Mouse (Mus musculus): Measurements from ENCODE around the gene Atraid. TPM values are rescaled to one million over a fixed set of nuclear protein-coding genes. Genes with fewer than 3 reads are reported as not detected.
A peak's percentile ranks its signal among the peaks of the same experiment; 100 is the strongest.
"Not testable (repeated sequence)": the region's sequence is repeated elsewhere in the genome, so short reads cannot be mapped to it uniquely, and the experiment has no call there.

Atraid gene
- total RNA-seq (2021), result 10 to 100 TPM; 72.4 to 77.2 TPM

DNA sequence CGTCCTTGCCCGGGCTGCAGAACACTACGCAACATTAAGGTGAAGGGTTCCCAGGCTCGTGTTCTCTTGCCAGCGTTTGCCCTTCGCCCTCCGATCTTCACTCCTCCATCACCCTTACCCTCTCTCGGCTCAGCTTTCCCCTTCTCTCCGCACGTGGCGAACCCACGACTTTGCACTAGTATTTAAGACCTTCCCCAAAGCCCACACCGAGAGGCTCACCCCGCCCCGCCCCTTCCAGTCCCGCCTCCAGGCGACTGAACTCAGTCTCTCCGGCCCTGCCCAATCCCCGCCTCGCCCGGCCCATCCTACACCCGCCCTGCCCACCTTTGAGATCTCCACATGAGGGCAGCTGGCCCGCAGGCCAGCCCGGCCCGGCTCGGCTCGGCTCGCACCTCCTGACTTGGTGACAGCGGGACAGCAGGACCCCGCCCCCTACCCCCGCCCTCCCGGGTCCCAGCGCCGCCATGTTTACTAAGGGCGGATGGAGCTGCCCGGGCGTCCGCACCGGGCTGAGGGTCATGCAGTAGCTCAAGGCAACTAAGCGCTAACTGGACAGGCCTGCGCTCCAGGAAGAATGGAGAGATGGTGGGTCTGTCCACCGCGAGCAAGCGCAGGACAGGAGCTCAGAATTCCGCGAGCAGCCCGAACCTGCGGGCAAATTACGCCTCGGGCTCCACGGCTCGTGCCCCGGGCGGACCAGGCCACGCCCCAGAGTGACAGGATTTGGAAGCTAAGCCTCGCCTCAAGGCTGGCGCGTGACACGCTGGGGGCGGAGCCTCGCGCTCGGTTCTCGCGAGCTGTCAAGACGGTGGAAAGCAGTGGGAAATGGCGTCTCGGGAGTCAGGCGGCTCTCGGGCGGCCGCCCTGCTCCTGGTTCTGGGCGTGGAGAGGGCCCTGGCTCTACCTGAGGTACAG lies at the start of gene Atraid:
Atraid (plus strand) TSS at position 465 of the 915 bp plus-strand sequence.
- peak; percentile 97 to 99 for DNase-seq (ENCODE audit: extremely low spot score in 1 of 2, low spot score in 2 of 2)
- intact Hi-C loops (cut with DNase I), result no loop called here

GRCm38 (mm10) chr5:30999324-30999723 lies 48.8 kb upstream of the Atraid start:
- no peak for DNase-seq (ENCODE audit: extremely low spot score in 1 of 2, low spot score in 2 of 2)
- intact Hi-C loops (cut with DNase I), result no loop called here

- no peak for DNase-seq (ENCODE audit: extremely low spot score in 1 of 2, low spot score in 2 of 2)
- intact Hi-C loops (cut with DNase I), result loop anchor here (5.0 kb wide), 2 partner anchors 68 to 188 kb away; partner anchors contain the start of gene Mapre3
Observed at GRCm38 (mm10) chr5:31000122-31000521, 48.0 kb upstream of the Atraid start.

- intact Hi-C loops (cut with DNase I), result loop anchor here (5.0 kb wide), 2 partner anchors 69 to 189 kb away; partner anchors contain the start of gene Mapre3
- no peak for DNase-seq (ENCODE audit: extremely low spot score in 1 of 2, low spot score in 2 of 2)
Observed at GRCm38 (mm10) chr5:31000993-31001392, 47.1 kb upstream of the Atraid start.

DNA sequence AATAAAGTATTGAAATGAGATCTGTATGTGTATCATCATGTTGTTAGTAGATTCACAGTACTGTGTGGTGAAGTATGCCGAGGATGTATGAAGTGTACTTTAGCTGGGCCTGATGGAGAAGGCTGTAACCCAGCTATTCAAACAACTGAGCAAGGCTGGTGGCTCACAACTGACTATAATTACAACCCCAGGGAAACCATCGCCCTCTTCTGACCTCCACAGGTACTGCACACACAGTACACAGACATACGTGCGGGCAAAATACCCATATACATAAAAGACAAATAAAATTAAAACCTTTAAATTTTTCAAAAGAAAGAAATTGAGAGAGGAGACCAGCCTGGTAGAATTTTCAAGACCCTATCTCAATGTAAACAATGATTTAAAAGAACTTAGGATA lies 46.6 kb upstream of the Atraid start:
- intact Hi-C loops (cut with DNase I), result loop anchor here (5.0 kb wide), 2 partner anchors 69 to 189 kb away; partner anchors contain the start of gene Mapre3
- no peak for DNase-seq (ENCODE audit: extremely low spot score in 1 of 2, low spot score in 2 of 2)

DNA sequence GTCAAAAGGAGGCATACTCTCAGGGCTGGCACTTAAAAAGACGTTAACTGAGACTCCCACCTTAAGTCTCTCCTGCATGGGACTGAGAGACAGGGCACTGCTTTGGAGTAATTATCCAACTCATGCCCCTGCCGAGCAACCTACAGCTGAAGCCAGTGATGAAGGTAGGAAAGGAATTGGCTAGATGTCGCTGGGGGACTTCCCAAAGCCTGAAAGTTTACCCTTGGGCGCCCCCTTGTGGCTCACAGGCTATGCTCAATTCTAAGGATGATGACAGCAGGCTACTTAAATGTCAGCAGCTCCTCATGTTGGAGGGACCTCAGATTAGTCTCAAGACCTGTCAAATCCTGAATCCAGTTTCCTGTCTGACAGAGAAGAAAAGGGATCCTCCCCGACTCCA lies 43.9 kb upstream of the Atraid start:
- peak; percentile 84 to 88 for DNase-seq (ENCODE audit: extremely low spot score in 1 of 2, low spot score in 2 of 2)
- intact Hi-C loops (cut with DNase I), result loop anchor here (5.0 kb wide), 2 partner anchors 72 to 192 kb away; partner anchors contain the start of gene Mapre3

DNA sequence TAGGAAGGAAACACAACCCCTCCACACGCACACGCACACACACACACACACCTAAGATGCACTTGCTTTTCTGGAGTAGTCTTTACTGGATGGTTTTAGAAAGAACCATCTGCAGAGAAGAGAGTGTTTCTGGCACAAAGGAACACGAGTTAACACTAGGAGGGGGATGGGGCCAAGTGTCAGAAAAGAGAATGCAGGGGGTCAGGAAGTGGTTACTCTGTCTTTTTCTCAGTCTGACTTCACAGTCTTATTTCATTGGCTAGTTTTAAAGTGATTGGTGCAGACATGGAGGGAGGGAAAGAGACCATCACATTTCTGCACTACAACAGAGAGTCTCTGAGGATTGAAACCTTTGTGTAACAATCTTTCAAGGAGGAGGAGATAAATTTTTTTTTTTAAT lies 35.4 kb upstream of the Atraid start:
- no peak for DNase-seq (ENCODE audit: extremely low spot score in 1 of 2, low spot score in 2 of 2)
- intact Hi-C loops (cut with DNase I), result no loop called here

- intact Hi-C loops (cut with DNase I), result no loop called here
- no peak for DNase-seq (ENCODE audit: extremely low spot score in 1 of 2, low spot score in 2 of 2)
Observed at GRCm38 (mm10) chr5:31015913-31016312, 32.2 kb upstream of the Atraid start.

DNA sequence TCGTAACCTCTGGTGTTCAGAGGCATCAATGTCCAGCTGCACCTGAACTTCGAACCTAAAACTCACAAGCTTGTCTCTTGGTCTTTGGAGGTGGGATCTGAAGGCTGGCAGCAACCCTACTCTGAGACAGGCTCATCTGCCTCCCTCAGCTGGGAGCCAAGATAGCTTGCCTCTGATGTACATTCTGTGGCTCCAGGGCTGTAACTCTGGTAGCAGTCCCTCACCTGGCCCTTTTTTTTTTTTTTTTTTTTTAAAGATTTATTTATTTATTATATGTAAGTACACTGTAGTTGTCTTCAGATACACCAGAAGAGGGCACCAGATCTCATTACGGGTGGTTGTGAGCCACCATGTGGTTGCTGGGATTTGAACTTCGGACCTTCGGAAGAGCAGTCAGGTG lies 26.3 kb upstream of the Atraid start:
- intact Hi-C loops (cut with DNase I); DNase-seq (ENCODE audit: extremely low spot score in 1 of 2, low spot score in 2 of 2): not testable (repeated sequence)

- no peak for DNase-seq (ENCODE audit: extremely low spot score in 1 of 2, low spot score in 2 of 2)
- intact Hi-C loops (cut with DNase I), result no loop called here
Observed at GRCm38 (mm10) chr5:31022690-31023089, 25.4 kb upstream of the Atraid start.

DNA sequence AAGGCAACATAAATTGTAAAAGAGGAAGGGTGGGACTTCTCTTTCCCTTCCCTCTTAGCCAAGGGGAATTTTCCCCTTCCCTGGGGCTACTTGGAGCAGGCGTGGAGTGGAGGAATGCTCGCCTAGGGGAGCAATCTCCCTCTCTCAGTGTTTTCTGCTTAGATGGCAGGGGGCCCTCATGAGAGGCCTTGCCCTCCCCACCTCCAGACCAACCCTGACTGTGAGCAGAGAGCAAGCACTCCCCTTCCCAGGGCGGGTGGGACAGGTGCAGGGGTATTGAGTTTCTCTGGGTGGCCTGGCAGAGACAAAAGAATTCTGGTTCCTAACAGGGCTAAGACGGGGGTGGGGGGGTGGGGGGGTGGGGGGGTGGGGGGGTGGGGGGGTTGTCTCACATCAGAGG lies 24.9 kb upstream of the Atraid start:
- intact Hi-C loops (cut with DNase I), result no loop called here
- no peak for DNase-seq (ENCODE audit: extremely low spot score in 1 of 2, low spot score in 2 of 2)

DNA sequence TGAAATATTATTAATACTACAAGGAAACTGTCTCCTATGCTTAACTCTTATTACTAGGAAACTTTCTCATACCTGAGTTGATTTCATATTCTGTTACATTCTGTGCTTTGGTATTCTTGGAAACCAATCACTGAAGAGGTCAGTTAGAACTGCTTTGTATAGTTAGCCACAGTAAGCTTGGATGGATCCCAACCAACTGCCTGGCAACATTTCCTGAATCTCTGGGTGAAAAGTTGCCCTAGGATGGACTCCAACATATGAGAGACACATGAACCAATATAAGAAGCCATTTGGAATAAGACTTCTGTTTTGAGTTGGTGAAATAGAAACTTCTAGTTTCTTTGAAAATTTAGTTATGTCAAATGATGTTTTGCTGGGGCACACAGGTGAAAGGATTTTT lies 23.5 kb upstream of the Atraid start:
- no peak for DNase-seq (ENCODE audit: extremely low spot score in 1 of 2, low spot score in 2 of 2)
- intact Hi-C loops (cut with DNase I), result no loop called here

GRCm38 (mm10) chr5:31030926-31031325 lies 17.2 kb upstream of the Atraid start:
- DNase-seq (ENCODE audit: extremely low spot score in 1 of 2, low spot score in 2 of 2), result no peak
- intact Hi-C loops (cut with DNase I), result no loop called here

- intact Hi-C loops (cut with DNase I), result no loop called here
- no peak for DNase-seq (ENCODE audit: extremely low spot score in 1 of 2, low spot score in 2 of 2)
Observed at GRCm38 (mm10) chr5:31031508-31031907, 16.6 kb upstream of the Atraid start.

- intact Hi-C loops (cut with DNase I), result no loop called here
- no peak for DNase-seq (ENCODE audit: extremely low spot score in 1 of 2, low spot score in 2 of 2)
Observed at GRCm38 (mm10) chr5:31034669-31035068, 13.4 kb upstream of the Atraid start.

DNA sequence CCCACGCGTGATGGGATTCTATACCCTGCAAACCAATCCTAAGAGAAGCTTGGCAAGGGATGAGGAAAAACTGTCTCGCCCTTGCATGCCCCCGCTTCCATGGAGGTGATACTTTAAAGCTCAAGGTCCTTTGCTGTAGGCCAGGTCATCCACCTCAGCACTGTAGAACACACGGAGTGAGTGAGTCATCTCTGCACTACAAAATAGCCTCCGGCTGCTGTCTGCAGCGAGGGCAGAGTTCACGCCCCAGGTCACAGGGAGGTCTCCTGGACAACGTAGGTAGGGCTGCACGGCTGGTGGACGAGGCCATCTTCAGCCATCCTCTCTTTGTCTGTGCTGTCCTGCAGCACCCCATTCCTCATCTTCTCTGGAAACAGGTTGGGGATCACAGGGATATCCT lies 11.6 kb upstream of the Atraid start:
- intact Hi-C loops (cut with DNase I); DNase-seq (ENCODE audit: extremely low spot score in 1 of 2, low spot score in 2 of 2): not testable (repeated sequence)

DNA sequence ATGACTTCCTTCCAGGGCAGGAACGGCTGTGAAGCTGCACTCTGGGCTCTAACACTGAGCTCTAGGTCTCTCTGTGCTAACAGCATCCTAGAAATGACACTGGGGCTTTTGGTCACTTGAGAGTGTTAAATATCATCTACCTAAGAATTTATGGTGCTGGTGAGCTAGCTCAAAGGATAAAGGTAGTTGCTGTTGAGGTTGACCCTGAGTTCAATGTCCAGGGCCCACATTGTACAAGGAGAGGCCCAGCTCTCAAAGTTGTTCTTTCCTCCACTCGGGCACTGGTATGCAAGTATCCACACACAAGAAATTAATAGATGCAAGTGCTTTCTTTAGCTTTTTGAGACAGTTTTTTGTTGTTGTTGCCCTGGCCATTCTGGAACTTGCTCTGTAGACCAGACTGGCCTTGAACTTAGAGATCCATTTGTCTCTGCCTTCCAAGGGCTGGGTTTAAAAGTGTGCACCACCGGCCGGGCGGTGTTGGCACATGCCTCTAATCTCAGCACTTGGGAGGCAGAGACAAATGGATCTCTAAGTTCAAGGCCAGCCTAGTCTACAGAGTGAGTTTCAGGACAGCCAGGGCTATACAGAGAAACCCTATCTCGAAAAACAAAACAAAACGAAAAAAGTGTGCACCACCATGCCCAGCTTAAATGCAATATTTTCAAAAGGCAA lies 9.8 kb upstream of the Atraid start:
- DNase-seq (ENCODE audit: extremely low spot score in 1 of 2, low spot score in 2 of 2), result no peak
- intact Hi-C loops (cut with DNase I), result no loop called here

- DNase-seq (ENCODE audit: extremely low spot score in 1 of 2, low spot score in 2 of 2), result no peak
- intact Hi-C loops (cut with DNase I), result no loop called here
Observed at GRCm38 (mm10) chr5:31046416-31046815, 1.7 kb upstream of the Atraid start.

DNA sequence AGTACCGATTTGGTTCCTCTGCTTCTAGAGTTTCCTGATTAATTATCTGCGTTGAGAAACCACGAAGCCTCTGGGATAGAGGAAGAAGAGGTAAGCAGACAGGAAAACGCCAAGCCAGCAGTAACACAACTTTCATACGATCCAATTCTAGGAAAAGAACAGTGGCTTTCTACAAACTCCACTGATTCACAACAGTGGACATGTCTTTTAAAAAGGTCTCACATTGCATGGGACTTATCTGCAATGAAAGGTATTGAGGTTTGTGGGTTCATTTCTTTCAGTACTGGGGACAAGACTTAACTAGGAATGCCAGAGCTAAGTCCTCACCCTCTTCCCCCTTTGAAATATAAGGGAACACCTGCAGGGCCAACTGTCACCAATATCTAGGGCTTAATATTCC lies 1.0 kb upstream of the Atraid start:
- DNase-seq (ENCODE audit: extremely low spot score in 1 of 2, low spot score in 2 of 2), result no peak
- intact Hi-C loops (cut with DNase I), result no loop called here
